Mouse (Mus musculus) limb, embryonic 11.5 days (tissue): ENCODE data around the gene Lhb. TPM values are rescaled to one million over a fixed set of nuclear protein-coding genes. Genes with fewer than 3 reads are reported as not detected.
"Not testable (repeated sequence)": the region's sequence is repeated elsewhere in the genome, so short reads cannot be mapped to it uniquely, and the experiment has no call there.

Source experiments
- ATAC-seq: fragments of 200-750 bp; cut with Nextera tagmentation; 2 replicates; pipeline ENCODE4 v1.8.0; 2017; ENCODE audit warnings: low read depth; ENCODE audit not compliant: insufficient number of reproducible peaks, low FRiP score, low TSS enrichment
- DNase-seq: peaks from one replicate; pipeline ENCODE4 v3.0.0-alpha.2; 2015; ENCODE audit warnings: low spot score
- H3K27ac ChIP-seq: fragments of 300-500 bp; sonication (generic); replicated peaks from 2 replicates; pipeline ENCODE4 v1.5.1; 2014; ENCODE audit warnings: low read depth, mild to moderate bottlenecking, low read length
- H3K27me3 ChIP-seq: fragments of 300-500 bp; sonication (generic); 2 replicates; pipeline ENCODE4 v1.6.1; 2014; ENCODE audit warnings: mild to moderate bottlenecking, low read length, mixed read lengths; ENCODE audit not compliant: control insufficient read depth, insufficient read depth
- H3K36me3 ChIP-seq: fragments of 300-500 bp; sonication (generic); 2 replicates; pipeline ENCODE4 v1.6.1; 2014; ENCODE audit warnings: mild to moderate bottlenecking, low read length, moderate library complexity, mixed read lengths; ENCODE audit not compliant: control insufficient read depth, insufficient read depth
- H3K4me1 ChIP-seq: fragments of 300-500 bp; sonication (generic); 2 replicates; pipeline ENCODE4 v1.6.1; 2014; ENCODE audit warnings: low read length, mixed read lengths; ENCODE audit not compliant: control insufficient read depth, insufficient read depth
- H3K4me2 ChIP-seq: fragments of 300-500 bp; sonication (generic); 2 replicates; pipeline ENCODE4 v1.6.1; 2014; ENCODE audit warnings: low read depth, mild to moderate bottlenecking, moderate library complexity; ENCODE audit not compliant: severe bottlenecking
- H3K4me3 ChIP-seq: fragments of 300-500 bp; sonication (generic); 2 replicates; pipeline ENCODE4 v1.5.1; 2014; ENCODE audit warnings: low read depth, low read length
- H3K9ac ChIP-seq: fragments of 300-500 bp; sonication (generic); 2 replicates; pipeline ENCODE4 v1.6.1; 2014; ENCODE audit warnings: mild to moderate bottlenecking, low read length
- H3K9me3 ChIP-seq: fragments of 300-500 bp; sonication (generic); 2 replicates; pipeline ENCODE4 v1.6.1; 2016; ENCODE audit warnings: low read length; ENCODE audit not compliant: control insufficient read depth
- WGBS: fragments of 180-500 bp; shearing (Covaris S2); extraction: QIAGEN DNeasy Blood & Tissue Kit; methylation state at CpG from one replicate; pipeline ENCODE4 v1.1.7; 2014; 5-methylcytosine and 5-hydroxymethylcytosine counted together
- polyA plus RNA-seq: library from polyadenylated mRNA; unstranded; fragments of >200 nt; fragmentation: Nextera tagmentation; extraction: Ambion mirVana; gene quantifications from 2 replicates; pipeline ENCODE4 v1.2.1, GENCODE M21; 2014

Gene Lhb
- polyA plus RNA-seq, 1 experiment from 2014 or later = not detected

- no peak overlapping the region for H3K9ac ChIP-seq
- H3K9me3 ChIP-seq = no peaks in the 10 kb centered on the region
- H3K4me1 ChIP-seq = peaks cover 27% of the 10 kb centered on the region
- DNase-seq = peak; percentile 60
- H3K27ac ChIP-seq = peak overlapping the region; percentile 70
- H3K4me2 ChIP-seq = no peak overlapping the region
- WGBS = 25% methylated on average over 13 of the region's 13 CpGs
- no peak for ATAC-seq
- H3K36me3 ChIP-seq = peaks cover 25% of the 10 kb centered on the region
- no peak overlapping the region for H3K4me3 ChIP-seq
- no peaks in the 10 kb centered on the region for H3K27me3 ChIP-seq
Measured at GRCm38 (mm10) chr7:45460860-45461314, 40.3 kb downstream of the Lhb start.

GRCm38 (mm10) chr7:45461326-45461725, 40.7 kb downstream of the Lhb start:
- WGBS = 47% methylated on average over 5 of the region's 5 CpGs
- no peaks in the 10 kb centered on the region for H3K9me3 ChIP-seq
- ATAC-seq (no peak), DNase-seq (no peak)
- H3K27ac ChIP-seq = peak overlapping the region; percentile 70
- H3K4me1 ChIP-seq = peaks cover 31% of the 10 kb centered on the region
- no peak overlapping the region for H3K4me2 ChIP-seq
- peaks cover 22% of the 10 kb centered on the region for H3K36me3 ChIP-seq
- H3K27me3 ChIP-seq = no peaks in the 10 kb centered on the region
- no peak overlapping the region; the same call in 1 of the 2 replicates for H3K9ac ChIP-seq
- no peak overlapping the region for H3K4me3 ChIP-seq

- H3K27ac ChIP-seq = no peak overlapping the region
- H3K4me2 ChIP-seq = no peak overlapping the region
- no peaks in the 10 kb centered on the region for H3K27me3 ChIP-seq
- ATAC-seq (no peak), DNase-seq (no peak)
- 88% methylated on average over 4 of the region's 4 CpGs for WGBS
- H3K36me3 ChIP-seq = peaks cover 21% of the 10 kb centered on the region
- no peak overlapping the region for H3K4me3 ChIP-seq
- H3K4me1 ChIP-seq = peaks cover 30% of the 10 kb centered on the region
- H3K9ac ChIP-seq = no peak overlapping the region; the same call in 1 of the 2 replicates
- no peaks in the 10 kb centered on the region for H3K9me3 ChIP-seq
Measured at GRCm38 (mm10) chr7:45461781-45462180, 41.2 kb downstream of the Lhb start.

- Histone ChIP-seq H3K9ac (no peak overlapping the region), H3K4me2 (no peak overlapping the region), H3K4me3 (no peak overlapping the region), H3K9me3 (no peaks in the 10 kb centered on the region), H3K4me1 (peaks cover 28% of the 10 kb centered on the region), H3K27me3 (no peaks in the 10 kb centered on the region), H3K27ac (no peak overlapping the region), H3K36me3 (peaks cover 16% of the 10 kb centered on the region)
- DNase-seq (no peak), ATAC-seq (no peak)
- WGBS = 86% methylated on average over 4 of the region's 4 CpGs
Measured at GRCm38 (mm10) chr7:45462325-45462724, 41.7 kb downstream of the Lhb start.

- DNase-seq, H3K4me3 ChIP-seq, H3K9me3 ChIP-seq, H3K27me3 ChIP-seq, ATAC-seq, H3K4me2 ChIP-seq, H3K9ac ChIP-seq, H3K27ac ChIP-seq: not testable (repeated sequence)
- Histone ChIP-seq H3K4me1 (peaks cover 22% of the 10 kb centered on the region), H3K36me3 (peaks cover 10% of the 10 kb centered on the region)
- WGBS = 86% methylated on average over 4 of the region's 4 CpGs
Measured at GRCm38 (mm10) chr7:45462868-45463267, 42.2 kb downstream of the Lhb start.

GRCm38 (mm10) chr7:45463987-45464778, 43.6 kb downstream of the Lhb start:
- H3K4me2 ChIP-seq = no peak overlapping the region

GRCm38 (mm10) chr7:45465112-45465511, 44.5 kb downstream of the Lhb start:
- Histone ChIP-seq H3K4me1 (peaks cover 17% of the 10 kb centered on the region), H3K9me3 (no peaks in the 10 kb centered on the region), H3K9ac (no peak overlapping the region), H3K4me2 (no peak overlapping the region), H3K4me3 (peak overlapping the region; percentile 90; the same call in 1 of the 2 replicates), H3K27me3 (no peaks in the 10 kb centered on the region), H3K36me3 (peaks cover 10% of the 10 kb centered on the region), H3K27ac (no peak overlapping the region)
- 96% methylated on average over 12 of the region's 12 CpGs for WGBS
- DNase-seq (no peak), ATAC-seq (no peak)

More at GRCm38 (mm10) chr7:45463987-45464778, 43.6 kb downstream of the Lhb start:
- ATAC-seq (no peak), DNase-seq (no peak)
- Histone ChIP-seq H3K4me3 (no peak overlapping the region), H3K36me3 (peaks cover 10% of the 10 kb centered on the region), H3K9ac (no peak overlapping the region), H3K27ac (no peak overlapping the region), H3K27me3 (no peaks in the 10 kb centered on the region), H3K4me1 (peaks cover 17% of the 10 kb centered on the region), H3K9me3 (no peaks in the 10 kb centered on the region)
- WGBS = 93% methylated on average over 7 of the region's 7 CpGs

- DNase-seq (no peak), ATAC-seq (no peak)
- Histone ChIP-seq H3K4me3 (peak overlapping the region; percentile 90), H3K9ac (peak overlapping the region; percentile 83), H3K27ac (no peak overlapping the region), H3K4me2 (peak overlapping the region; percentile 94), H3K9me3 (no peaks in the 10 kb centered on the region), H3K36me3 (peaks cover 10% of the 10 kb centered on the region), H3K27me3 (no peaks in the 10 kb centered on the region), H3K4me1 (peaks cover 17% of the 10 kb centered on the region)
- WGBS = 84% methylated on average over 9 of the region's 9 CpGs
Measured at GRCm38 (mm10) chr7:45465549-45465948, 44.9 kb downstream of the Lhb start.
